Mouse (Mus musculus): ENCODE results near the gene Rab5b. TPM values are rescaled to one million over a fixed set of nuclear protein-coding genes. Genes with fewer than 3 reads are reported as not detected.
A peak's percentile ranks its signal among the peaks of the same experiment; 100 is the strongest.
"Not testable (repeated sequence)": the region's sequence is repeated elsewhere in the genome, so short reads cannot be mapped to it uniquely, and the experiment has no call there.

Rab5b gene
- polyA plus RNA-seq, 1 experiment from 2014 or later: 82.6 TPM

- not testable (repeated sequence) for H3K27me3 ChIP-seq; H3K27ac ChIP-seq; H3K4me1 ChIP-seq; ATAC-seq (ENCODE audit: insufficient number of reproducible peaks, insufficient read depth, low FRiP score, low TSS enrichment, low read depth); H3K9me3 ChIP-seq; H3K4me2 ChIP-seq; H3K9ac ChIP-seq; H3K4me3 ChIP-seq
- 82% methylated on average over 4 of the region's 4 CpGs for WGBS
- peaks cover 13% of the 10 kb centered on the region; the same call in 1 of the 2 replicates for H3K36me3 ChIP-seq
Observed at GRCm38 (mm10) chr10:128725466-128725865, 29.4 kb upstream of the Rab5b start.

GRCm38 (mm10) chr10:128715559-128716537, 19.8 kb upstream of the Rab5b start:
- no peaks in the 10 kb centered on the region for H3K9me3 ChIP-seq
- H3K9ac ChIP-seq: no peak overlapping the region
- H3K36me3 ChIP-seq: peaks cover 18% of the 10 kb centered on the region
- WGBS: 86% methylated on average over 19 of the region's 19 CpGs
- H3K4me3 ChIP-seq: no peak overlapping the region
- ATAC-seq (ENCODE audit: insufficient number of reproducible peaks, insufficient read depth, low FRiP score, low TSS enrichment, low read depth): no peak
- H3K4me1 ChIP-seq: no peaks in the 10 kb centered on the region
- H3K4me2 ChIP-seq: no peak overlapping the region
- H3K27me3 ChIP-seq: no peaks in the 10 kb centered on the region
- H3K27ac ChIP-seq: no peak overlapping the region

- not testable (repeated sequence) for H3K4me2 ChIP-seq; H3K27ac ChIP-seq; H3K4me3 ChIP-seq; H3K36me3 ChIP-seq; ATAC-seq (ENCODE audit: insufficient number of reproducible peaks, insufficient read depth, low FRiP score, low TSS enrichment, low read depth); H3K9me3 ChIP-seq; H3K9ac ChIP-seq; H3K4me1 ChIP-seq; H3K27me3 ChIP-seq
- WGBS: 93% methylated on average over 7 of the region's 7 CpGs
Observed at GRCm38 (mm10) chr10:128711318-128711717, 15.3 kb upstream of the Rab5b start.

GRCm38 (mm10) chr10:128705317-128705693, 9.2 kb upstream of the Rab5b start:
- Histone ChIP-seq H3K36me3 (peaks cover 26% of the 10 kb centered on the region), H3K4me1 (peaks cover 16% of the 10 kb centered on the region), H3K4me3 (peak overlapping the region; percentile 85), H3K4me2 (peak overlapping the region; percentile 84), H3K27me3 (no peaks in the 10 kb centered on the region), H3K9ac (peak overlapping the region; percentile 89), H3K9me3 (no peaks in the 10 kb centered on the region), H3K27ac (peak overlapping the region; percentile 97)
- no peak for ATAC-seq (ENCODE audit: insufficient number of reproducible peaks, insufficient read depth, low FRiP score, low TSS enrichment, low read depth)
- 7% methylated on average over 11 of the region's 11 CpGs for WGBS

- peak within 1 kb of the TSS; percentile 85 for H3K4me3 ChIP-seq
- peak within 1 kb of the TSS; percentile 97 for H3K27ac ChIP-seq
- 0% methylated on average over 61 of the region's 62 CpGs for WGBS
- H3K4me1 ChIP-seq: peaks cover 16% of the 10 kb centered on the region
- H3K9ac ChIP-seq: peak within 1 kb of the TSS; percentile 89
- no peaks in the 10 kb centered on the region for H3K9me3 ChIP-seq
- H3K36me3 ChIP-seq: peaks cover 32% of the 10 kb centered on the region
- peak; percentile 91 for ATAC-seq (ENCODE audit: insufficient number of reproducible peaks, insufficient read depth, low FRiP score, low TSS enrichment, low read depth)
- H3K27me3 ChIP-seq: no peaks in the 10 kb centered on the region
- peak within 1 kb of the TSS; percentile 84 for H3K4me2 ChIP-seq
Observed at GRCm38 (mm10) chr10:128704491-128705316, 8.6 kb upstream of the Rab5b start, which contains the start of gene Cdk2. TSS of gene Cdk2 (minus strand) at chr10:128705031.

- Histone ChIP-seq H3K27ac (peak within 1 kb of the TSS; percentile 97), H3K4me1 (peaks cover 16% of the 10 kb centered on the region), H3K4me3 (peak within 1 kb of the TSS; percentile 85), H3K9ac (peak within 1 kb of the TSS; percentile 89), H3K9me3 (no peaks in the 10 kb centered on the region), H3K27me3 (no peaks in the 10 kb centered on the region), H3K36me3 (peaks cover 40% of the 10 kb centered on the region), H3K4me2 (peak within 1 kb of the TSS; percentile 84)
- 8% methylated on average over 4 of the region's 4 CpGs for WGBS
- no peak for ATAC-seq (ENCODE audit: insufficient number of reproducible peaks, insufficient read depth, low FRiP score, low TSS enrichment, low read depth)
Observed at GRCm38 (mm10) chr10:128703895-128704294, 7.8 kb upstream of the Rab5b start, which contains the start of gene Pmel. TSS of gene Pmel (plus strand) at chr10:128704195.

- WGBS: 77% methylated on average over 6 of the region's 6 CpGs
- no peak overlapping the region for H3K4me3 ChIP-seq
- no peak overlapping the region for H3K27ac ChIP-seq
- no peaks in the 10 kb centered on the region for H3K27me3 ChIP-seq
- no peaks in the 10 kb centered on the region for H3K9me3 ChIP-seq
- no peak for ATAC-seq (ENCODE audit: insufficient number of reproducible peaks, insufficient read depth, low FRiP score, low TSS enrichment, low read depth)
- peaks cover 49% of the 10 kb centered on the region for H3K36me3 ChIP-seq
- peaks cover 16% of the 10 kb centered on the region for H3K4me1 ChIP-seq
- no peak overlapping the region; the same call in 1 of the 2 replicates for H3K9ac ChIP-seq
- H3K4me2 ChIP-seq: no peak overlapping the region
Observed at GRCm38 (mm10) chr10:128702328-128703007, 6.4 kb upstream of the Rab5b start.

GRCm38 (mm10) chr10:128700712-128701111, 4.6 kb upstream of the Rab5b start:
- no peak overlapping the region for H3K4me3 ChIP-seq
- H3K27me3 ChIP-seq: no peaks in the 10 kb centered on the region
- no peak overlapping the region for H3K27ac ChIP-seq
- H3K9me3 ChIP-seq: no peaks in the 10 kb centered on the region
- WGBS: 88% methylated on average over 5 of the region's 5 CpGs
- no peak overlapping the region for H3K4me2 ChIP-seq
- H3K9ac ChIP-seq: no peak overlapping the region
- peaks cover 49% of the 10 kb centered on the region for H3K36me3 ChIP-seq
- H3K4me1 ChIP-seq: peaks cover 16% of the 10 kb centered on the region
- no peak for ATAC-seq (ENCODE audit: insufficient number of reproducible peaks, insufficient read depth, low FRiP score, low TSS enrichment, low read depth)

- H3K27me3 ChIP-seq: no peaks in the 10 kb centered on the region
- peaks cover 49% of the 10 kb centered on the region for H3K36me3 ChIP-seq
- H3K4me3 ChIP-seq: no peak overlapping the region
- no peak overlapping the region for H3K27ac ChIP-seq
- 74% methylated on average over 11 of the region's 11 CpGs for WGBS
- no peak overlapping the region for H3K9ac ChIP-seq
- H3K4me2 ChIP-seq: no peak overlapping the region
- H3K4me1 ChIP-seq: peaks cover 23% of the 10 kb centered on the region
- no peaks in the 10 kb centered on the region for H3K9me3 ChIP-seq
- no peak for ATAC-seq (ENCODE audit: insufficient number of reproducible peaks, insufficient read depth, low FRiP score, low TSS enrichment, low read depth)
Observed at GRCm38 (mm10) chr10:128699611-128700010, 3.5 kb upstream of the Rab5b start.

- WGBS: 84% methylated on average over 5 of the region's 5 CpGs
Observed at GRCm38 (mm10) chr10:128699006-128699405, 2.9 kb upstream of the Rab5b start.

More at GRCm38 (mm10) chr10:128699006-128699405, 2.9 kb upstream of the Rab5b start:
- Histone ChIP-seq H3K27me3 (no peaks in the 10 kb centered on the region), H3K9me3 (no peaks in the 10 kb centered on the region), H3K36me3 (peaks cover 49% of the 10 kb centered on the region), H3K9ac (no peak overlapping the region), H3K27ac (no peak overlapping the region), H3K4me1 (peaks cover 26% of the 10 kb centered on the region), H3K4me2 (no peak overlapping the region), H3K4me3 (no peak overlapping the region)
- no peak for ATAC-seq (ENCODE audit: insufficient number of reproducible peaks, insufficient read depth, low FRiP score, low TSS enrichment, low read depth)
